Mouse (Mus musculus): ENCODE results near the gene Vmn1r40. TPM values are rescaled to one million over a fixed set of nuclear protein-coding genes. Genes with fewer than 3 reads are reported as not detected.

Gene Vmn1r40
- polyA plus RNA-seq, 1 experiment from 2014 or later = not detected

GRCm38 (mm10) chr6:89706624-89707023 lies 716 bp upstream of the Vmn1r40 start:
- H3K4me2 ChIP-seq (ENCODE audit: low read length) = no peak overlapping the region
- no peak overlapping the region for H3K27ac ChIP-seq (ENCODE audit: low read length)
- no peaks in the 10 kb centered on the region for H3K9me3 ChIP-seq (ENCODE audit: control insufficient read depth, low read length)
- WGBS = 87% methylated on average over 2 of the region's 2 CpGs
- H3K36me3 ChIP-seq (ENCODE audit: control insufficient read depth, insufficient read depth) = no peaks in the 10 kb centered on the region
- ATAC-seq = no peak
- no peaks in the 10 kb centered on the region for H3K4me1 ChIP-seq (replicated peaks; ENCODE audit: control insufficient read depth, insufficient read depth, low read length)
- no peaks in the 10 kb centered on the region for H3K27me3 ChIP-seq (replicated peaks; ENCODE audit: control insufficient read depth, insufficient read depth, low read length)
- H3K4me3 ChIP-seq (replicated peaks; ENCODE audit: low read length) = no peak overlapping the region
- no peak overlapping the region for H3K9ac ChIP-seq (replicated peaks; ENCODE audit: low read depth, low read length)

- Histone ChIP-seq H3K27me3 (replicated peaks; ENCODE audit: control insufficient read depth, insufficient read depth, low read length) (no peaks in the 10 kb centered on the region), H3K4me2 (ENCODE audit: low read length) (no peak overlapping the region), H3K27ac (ENCODE audit: low read length) (no peak overlapping the region), H3K4me1 (replicated peaks; ENCODE audit: control insufficient read depth, insufficient read depth, low read length) (no peaks in the 10 kb centered on the region), H3K9me3 (ENCODE audit: control insufficient read depth, low read length) (no peaks in the 10 kb centered on the region), H3K4me3 (replicated peaks; ENCODE audit: low read length) (no peak overlapping the region), H3K9ac (replicated peaks; ENCODE audit: low read depth, low read length) (no peak overlapping the region), H3K36me3 (ENCODE audit: control insufficient read depth, insufficient read depth) (no peaks in the 10 kb centered on the region)
- no peak for ATAC-seq
These were observed 10.7 kb downstream of the Vmn1r40 start for GRCm38 (mm10) chr6:89718051-89718450.

GRCm38 (mm10) chr6:89740466-89740865 lies 33.1 kb downstream of the Vmn1r40 start, which contains the start of gene Vmn1r41:
Gene Vmn1r41 (plus strand): TSS chr6:89740766.
- no peak for ATAC-seq
- no peaks in the 10 kb centered on the region for H3K36me3 ChIP-seq (ENCODE audit: control insufficient read depth, insufficient read depth)
- no peak within 1 kb of the TSS for H3K4me2 ChIP-seq (ENCODE audit: low read length)
- H3K9ac ChIP-seq (replicated peaks; ENCODE audit: low read depth, low read length) = no peak within 1 kb of the TSS
- H3K4me1 ChIP-seq (replicated peaks; ENCODE audit: control insufficient read depth, insufficient read depth, low read length) = no peaks in the 10 kb centered on the region
- H3K27ac ChIP-seq (ENCODE audit: low read length) = no peak within 1 kb of the TSS
- H3K27me3 ChIP-seq (replicated peaks; ENCODE audit: control insufficient read depth, insufficient read depth, low read length) = no peaks in the 10 kb centered on the region
- H3K9me3 ChIP-seq (ENCODE audit: control insufficient read depth, low read length) = no peaks in the 10 kb centered on the region
- no peak within 1 kb of the TSS for H3K4me3 ChIP-seq (replicated peaks; ENCODE audit: low read length)

- no peak for ATAC-seq
- H3K27me3 ChIP-seq (replicated peaks; ENCODE audit: control insufficient read depth, insufficient read depth, low read length) = no peaks in the 10 kb centered on the region
- no peaks in the 10 kb centered on the region for H3K36me3 ChIP-seq (ENCODE audit: control insufficient read depth, insufficient read depth)
These were observed 35.5 kb downstream of the Vmn1r40 start for GRCm38 (mm10) chr6:89742811-89743210.

More at GRCm38 (mm10) chr6:89742811-89743210, 35.5 kb downstream of the Vmn1r40 start:
- no peaks in the 10 kb centered on the region for H3K4me1 ChIP-seq (replicated peaks; ENCODE audit: control insufficient read depth, insufficient read depth, low read length)
- no peak overlapping the region for H3K4me2 ChIP-seq (ENCODE audit: low read length)
- no peak overlapping the region for H3K27ac ChIP-seq (ENCODE audit: low read length)
- H3K9ac ChIP-seq (replicated peaks; ENCODE audit: low read depth, low read length) = no peak overlapping the region
- H3K4me3 ChIP-seq (replicated peaks; ENCODE audit: low read length) = no peak overlapping the region
- no peaks in the 10 kb centered on the region for H3K9me3 ChIP-seq (ENCODE audit: control insufficient read depth, low read length)

Other genes starting within 250 kb of the Vmn1r40 start
- gene Chchd6, start 111.9 kb upstream of the Vmn1r40 start, polyA plus RNA-seq (2015; fragmentation: Nextera tagmentation; extraction: Ambion mirVana) = 145 and 168 TPM in 2 replicates
- 11.1 and 11.9 TPM in 2 replicates for gene Txnrd3, start 63.6 kb upstream of the Vmn1r40 start, polyA plus RNA-seq (2015; fragmentation: Nextera tagmentation; extraction: Ambion mirVana)
- not detected in 2 replicates for gene Vmn1r41, start 33.2 kb downstream of the Vmn1r40 start, polyA plus RNA-seq (2015; fragmentation: Nextera tagmentation; extraction: Ambion mirVana)
- not detected in 2 replicates for gene Vmn1r42, start 168.9 kb downstream of the Vmn1r40 start, polyA plus RNA-seq (2015; fragmentation: Nextera tagmentation; extraction: Ambion mirVana)
- not detected in 2 replicates for gene Vmn1r43, start 168.9 kb downstream of the Vmn1r40 start, polyA plus RNA-seq (2015; fragmentation: Nextera tagmentation; extraction: Ambion mirVana)
- not detected in 2 replicates for gene Vmn1r44, start 176.1 kb downstream of the Vmn1r40 start, polyA plus RNA-seq (2015; fragmentation: Nextera tagmentation; extraction: Ambion mirVana)
- not detected in 2 replicates for gene Vmn1r45, start 233.1 kb downstream of the Vmn1r40 start, polyA plus RNA-seq (2015; fragmentation: Nextera tagmentation; extraction: Ambion mirVana)